Mouse (Mus musculus): ENCODE measurements around the gene Tet1. TPM values are rescaled to one million over a fixed set of nuclear protein-coding genes. Genes with fewer than 3 reads are reported as not detected.
A peak's percentile ranks its signal among the peaks of the same experiment; 100 is the strongest.

Tet1 gene
- polyA plus RNA-seq, 1 experiment from 2014 or later = 35.3 TPM

DNA sequence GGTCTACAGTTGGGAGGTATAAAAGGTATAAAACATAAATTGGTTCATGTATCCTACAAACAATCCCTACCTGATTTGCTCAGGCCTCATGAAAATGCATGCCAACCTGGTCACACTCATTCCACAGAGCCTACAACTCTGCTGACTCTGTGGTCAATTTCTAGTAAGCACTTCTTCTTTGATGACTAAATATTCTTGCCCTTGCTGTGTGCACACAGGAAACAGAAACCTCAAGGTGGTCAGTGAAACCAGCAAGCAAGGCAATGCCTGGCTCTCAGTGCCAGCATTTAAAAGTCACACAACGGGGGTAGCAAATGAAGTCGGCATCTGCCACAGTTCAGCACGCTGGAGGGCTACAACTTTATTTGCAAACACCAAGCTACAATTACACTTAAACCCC is 45.2 kb downstream of the Tet1 start:
- Histone ChIP-seq H3K4me1 (ENCODE audit: control insufficient read depth, insufficient read depth, low read length) (peaks cover 14% of the 10 kb centered on the region; the same call in 1 of the 2 replicates), H3K9me3 (ENCODE audit: control insufficient read depth, low read length) (peaks cover 4% of the 10 kb centered on the region; the same call in 1 of the 2 replicates), H3K36me3 (ENCODE audit: control insufficient read depth, insufficient read depth, low read length) (no peaks in the 10 kb centered on the region), H3K9ac (ENCODE audit: low read depth, low read length) (0 out of 2 replicates have a peak overlapping the region, but pooled peaks have one; percentile 12), H3K4me2 (replicated peaks; ENCODE audit: low read depth, low read length) (peak overlapping the region; percentile 90), H3K27ac (ENCODE audit: low read depth, low read length) (no peak overlapping the region; the same call in 1 of the 2 replicates), H3K4me3 (ENCODE audit: low read length) (peak overlapping the region; percentile 22; the same call in 1 of the 2 replicates), H3K27me3 (ENCODE audit: control insufficient read depth, insufficient read depth, low read length) (no peaks in the 10 kb centered on the region)
- whole genome bisulfite sequencing = 80% methylated on average over 3 of the region's 3 CpGs
- no peak for ATAC-seq (ENCODE audit: low FRiP score, low TSS enrichment)

DNA sequence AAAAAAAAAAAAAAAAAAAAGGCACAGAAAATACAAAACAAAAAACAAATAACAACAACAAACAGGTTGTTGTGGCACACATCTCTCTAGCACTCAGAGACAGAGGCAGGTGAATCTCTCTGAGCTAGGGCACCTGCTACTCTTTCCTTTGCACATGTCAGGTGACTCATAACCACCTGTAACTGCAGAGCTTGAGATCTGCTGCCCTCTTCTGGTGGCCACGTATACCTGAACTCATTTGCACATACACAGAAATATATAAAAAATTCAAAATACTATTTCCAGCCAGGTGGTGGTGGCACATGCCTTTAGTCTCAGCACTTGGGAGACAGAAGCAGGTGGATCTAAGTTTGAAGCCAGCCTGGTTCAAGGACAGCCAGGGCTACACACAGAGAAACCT is 46.4 kb downstream of the Tet1 start:
- WGBS = 90% methylated on average over 1 of the region's 1 CpGs
- no peak for ATAC-seq (ENCODE audit: low FRiP score, low TSS enrichment)
- H3K27me3 ChIP-seq (ENCODE audit: control insufficient read depth, insufficient read depth, low read length) = no peaks in the 10 kb centered on the region
- H3K36me3 ChIP-seq (ENCODE audit: control insufficient read depth, insufficient read depth, low read length) = no peaks in the 10 kb centered on the region
- H3K27ac ChIP-seq (ENCODE audit: low read depth, low read length) = no peak overlapping the region
- H3K4me3 ChIP-seq (ENCODE audit: low read length) = no peak overlapping the region
- no peak overlapping the region for H3K9ac ChIP-seq (ENCODE audit: low read depth, low read length)
- peaks cover 4% of the 10 kb centered on the region; the same call in 1 of the 2 replicates for H3K9me3 ChIP-seq (ENCODE audit: control insufficient read depth, low read length)
- no peak overlapping the region for H3K4me2 ChIP-seq (replicated peaks; ENCODE audit: low read depth, low read length)
- H3K4me1 ChIP-seq (ENCODE audit: control insufficient read depth, insufficient read depth, low read length) = peaks cover 14% of the 10 kb centered on the region; the same call in 1 of the 2 replicates

- no peak for ATAC-seq (ENCODE audit: low FRiP score, low TSS enrichment)
- no peak overlapping the region for H3K9ac ChIP-seq (ENCODE audit: low read depth, low read length)
- H3K4me1 ChIP-seq (ENCODE audit: control insufficient read depth, insufficient read depth, low read length) = peaks cover 7% of the 10 kb centered on the region; the same call in 1 of the 2 replicates
- no peaks in the 10 kb centered on the region for H3K27me3 ChIP-seq (ENCODE audit: control insufficient read depth, insufficient read depth, low read length)
- H3K27ac ChIP-seq (ENCODE audit: low read depth, low read length) = no peak overlapping the region
- no peak overlapping the region for H3K4me2 ChIP-seq (replicated peaks; ENCODE audit: low read depth, low read length)
- peaks cover 4% of the 10 kb centered on the region; the same call in 1 of the 2 replicates for H3K9me3 ChIP-seq (ENCODE audit: control insufficient read depth, low read length)
- no peak overlapping the region for H3K4me3 ChIP-seq (ENCODE audit: low read length)
- H3K36me3 ChIP-seq (ENCODE audit: control insufficient read depth, insufficient read depth, low read length) = no peaks in the 10 kb centered on the region
- WGBS = 93% methylated on average over 5 of the region's 5 CpGs
Observed at GRCm38 (mm10) chr10:62858967-62859366, 49.8 kb downstream of the Tet1 start.

GRCm38 (mm10) chr10:62856690-62857290 is 52.0 kb downstream of the Tet1 start:
- ATAC-seq (ENCODE audit: low FRiP score, low TSS enrichment) = no peak
- Histone ChIP-seq H3K27me3 (ENCODE audit: control insufficient read depth, insufficient read depth, low read length) (no peaks in the 10 kb centered on the region), H3K9me3 (ENCODE audit: control insufficient read depth, low read length) (no peaks in the 10 kb centered on the region), H3K36me3 (ENCODE audit: control insufficient read depth, insufficient read depth, low read length) (no peaks in the 10 kb centered on the region), H3K27ac (ENCODE audit: low read depth, low read length) (no peak overlapping the region), H3K4me3 (ENCODE audit: low read length) (no peak overlapping the region), H3K4me1 (ENCODE audit: control insufficient read depth, insufficient read depth, low read length) (peaks cover 3% of the 10 kb centered on the region; the same call in 1 of the 2 replicates), H3K4me2 (replicated peaks; ENCODE audit: low read depth, low read length) (no peak overlapping the region), H3K9ac (ENCODE audit: low read depth, low read length) (no peak overlapping the region)
- 69% methylated on average over 10 of the region's 10 CpGs for WGBS

DNA sequence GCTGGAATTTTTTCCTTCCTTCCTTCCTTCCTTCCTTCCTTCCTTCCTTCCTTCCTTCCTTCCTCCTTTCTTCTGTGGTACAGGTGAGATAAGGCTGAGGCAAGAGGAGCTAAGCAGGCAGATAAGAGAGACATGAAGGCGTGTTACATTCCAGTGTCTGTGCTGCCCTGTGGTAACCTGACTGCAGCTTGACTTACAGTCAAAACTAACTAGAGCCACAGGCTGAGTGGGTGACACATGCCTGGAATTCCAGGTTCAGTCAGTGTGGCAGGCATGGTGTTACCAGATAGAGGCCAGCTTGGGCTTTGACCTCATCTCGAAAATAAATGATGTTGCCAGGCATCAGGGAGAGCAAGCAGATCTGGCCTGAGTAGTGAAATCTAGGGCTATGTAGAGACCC is 53.8 kb downstream of the Tet1 start:
- Histone ChIP-seq H3K4me2 (replicated peaks; ENCODE audit: low read depth, low read length) (no peak overlapping the region), H3K4me1 (ENCODE audit: control insufficient read depth, insufficient read depth, low read length) (peaks cover 3% of the 10 kb centered on the region; the same call in 1 of the 2 replicates), H3K27me3 (ENCODE audit: control insufficient read depth, insufficient read depth, low read length) (no peaks in the 10 kb centered on the region), H3K27ac (ENCODE audit: low read depth, low read length) (no peak overlapping the region), H3K36me3 (ENCODE audit: control insufficient read depth, insufficient read depth, low read length) (no peaks in the 10 kb centered on the region), H3K4me3 (ENCODE audit: low read length) (no peak overlapping the region), H3K9me3 (ENCODE audit: control insufficient read depth, low read length) (no peaks in the 10 kb centered on the region), H3K9ac (ENCODE audit: low read depth, low read length) (no peak overlapping the region)
- ATAC-seq (ENCODE audit: low FRiP score, low TSS enrichment) = 0 out of 2 replicates have a peak, but pooled peaks have one; percentile 24
- 52% methylated on average over 2 of the region's 2 CpGs for WGBS

GRCm38 (mm10) chr10:62854581-62854980 is 54.2 kb downstream of the Tet1 start:
- H3K4me1 ChIP-seq (ENCODE audit: control insufficient read depth, insufficient read depth, low read length) = peaks cover 3% of the 10 kb centered on the region; the same call in 1 of the 2 replicates
- H3K27ac ChIP-seq (ENCODE audit: low read depth, low read length) = no peak overlapping the region
- H3K4me3 ChIP-seq (ENCODE audit: low read length) = no peak overlapping the region
- no peak for ATAC-seq (ENCODE audit: low FRiP score, low TSS enrichment)
- H3K27me3 ChIP-seq (ENCODE audit: control insufficient read depth, insufficient read depth, low read length) = no peaks in the 10 kb centered on the region
- no peaks in the 10 kb centered on the region for H3K9me3 ChIP-seq (ENCODE audit: control insufficient read depth, low read length)
- no peak overlapping the region for H3K9ac ChIP-seq (ENCODE audit: low read depth, low read length)
- WGBS = 64% methylated on average over 4 of the region's 4 CpGs
- H3K36me3 ChIP-seq (ENCODE audit: control insufficient read depth, insufficient read depth, low read length) = no peaks in the 10 kb centered on the region
- H3K4me2 ChIP-seq (replicated peaks; ENCODE audit: low read depth, low read length) = no peak overlapping the region

- no peaks in the 10 kb centered on the region for H3K27me3 ChIP-seq (ENCODE audit: control insufficient read depth, insufficient read depth, low read length)
- H3K4me1 ChIP-seq (ENCODE audit: control insufficient read depth, insufficient read depth, low read length) = peaks cover 3% of the 10 kb centered on the region; the same call in 1 of the 2 replicates
- H3K4me2 ChIP-seq (replicated peaks; ENCODE audit: low read depth, low read length) = no peak overlapping the region
- no peak overlapping the region for H3K27ac ChIP-seq (ENCODE audit: low read depth, low read length)
- H3K9ac ChIP-seq (ENCODE audit: low read depth, low read length) = no peak overlapping the region
- no peaks in the 10 kb centered on the region for H3K36me3 ChIP-seq (ENCODE audit: control insufficient read depth, insufficient read depth, low read length)
- H3K9me3 ChIP-seq (ENCODE audit: control insufficient read depth, low read length) = no peaks in the 10 kb centered on the region
- 82% methylated on average over 7 of the region's 7 CpGs for WGBS
- ATAC-seq (ENCODE audit: low FRiP score, low TSS enrichment) = no peak
- H3K4me3 ChIP-seq (ENCODE audit: low read length) = no peak overlapping the region
Observed at GRCm38 (mm10) chr10:62851578-62851977, 57.2 kb downstream of the Tet1 start.

DNA sequence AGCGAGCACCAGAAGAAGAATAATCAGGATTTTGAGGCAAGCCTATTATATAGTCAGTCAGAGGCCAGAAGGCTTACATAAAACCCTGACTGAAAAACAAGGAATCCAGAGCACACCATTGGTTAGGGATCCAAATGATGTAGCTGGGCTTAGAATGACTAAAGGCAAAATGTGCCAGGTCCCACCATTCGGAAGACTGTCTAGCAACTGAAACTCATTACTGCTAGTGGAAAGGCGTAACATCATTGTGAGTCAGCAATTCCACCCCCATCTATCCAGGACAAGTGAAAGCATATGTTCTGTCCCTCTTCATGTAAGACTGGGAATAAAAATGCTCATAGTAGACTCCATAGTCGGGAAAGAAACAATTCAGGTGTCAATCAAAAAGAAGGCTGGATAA is 57.8 kb downstream of the Tet1 start:
- Histone ChIP-seq H3K4me1 (ENCODE audit: control insufficient read depth, insufficient read depth, low read length) (peaks cover 3% of the 10 kb centered on the region; the same call in 1 of the 2 replicates), H3K4me3 (ENCODE audit: low read length) (no peak overlapping the region), H3K9ac (ENCODE audit: low read depth, low read length) (no peak overlapping the region), H3K36me3 (ENCODE audit: control insufficient read depth, insufficient read depth, low read length) (no peaks in the 10 kb centered on the region), H3K27me3 (ENCODE audit: control insufficient read depth, insufficient read depth, low read length) (no peaks in the 10 kb centered on the region), H3K9me3 (ENCODE audit: control insufficient read depth, low read length) (no peaks in the 10 kb centered on the region), H3K4me2 (replicated peaks; ENCODE audit: low read depth, low read length) (no peak overlapping the region), H3K27ac (ENCODE audit: low read depth, low read length) (no peak overlapping the region)
- WGBS = 73% methylated on average over 4 of the region's 4 CpGs
- ATAC-seq (ENCODE audit: low FRiP score, low TSS enrichment) = no peak

DNA sequence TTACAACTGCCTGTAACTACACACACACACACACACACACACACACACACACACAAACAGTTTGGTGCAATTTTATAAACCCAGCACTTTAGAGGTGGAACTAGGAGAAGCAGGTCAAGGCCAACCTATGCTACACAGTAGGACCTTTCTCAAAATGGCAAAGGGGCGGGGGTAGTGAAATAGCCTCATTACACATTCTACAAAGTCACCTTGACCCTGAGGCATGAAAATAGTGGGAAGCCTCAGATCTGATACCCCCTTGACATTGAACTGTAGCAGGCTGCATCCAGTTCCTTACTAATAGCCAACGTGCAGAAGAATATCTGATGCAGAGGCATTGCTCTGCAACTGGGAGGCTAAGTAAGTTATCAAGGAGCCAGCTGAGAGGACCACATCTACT is 60.0 kb downstream of the Tet1 start:
- WGBS = 83% methylated on average over 2 of the region's 2 CpGs

More for the DNA sequence above, 60.0 kb downstream of the Tet1 start:
- no peaks in the 10 kb centered on the region for H3K9me3 ChIP-seq (ENCODE audit: control insufficient read depth, low read length)
- H3K36me3 ChIP-seq (ENCODE audit: control insufficient read depth, insufficient read depth, low read length) = no peaks in the 10 kb centered on the region
- H3K4me3 ChIP-seq (ENCODE audit: low read length) = no peak overlapping the region
- no peak overlapping the region for H3K4me2 ChIP-seq (replicated peaks; ENCODE audit: low read depth, low read length)
- H3K27me3 ChIP-seq (ENCODE audit: control insufficient read depth, insufficient read depth, low read length) = no peaks in the 10 kb centered on the region
- no peak overlapping the region for H3K9ac ChIP-seq (ENCODE audit: low read depth, low read length)
- ATAC-seq (ENCODE audit: low FRiP score, low TSS enrichment) = no peak
- no peak overlapping the region for H3K27ac ChIP-seq (ENCODE audit: low read depth, low read length)
- peaks cover 6% of the 10 kb centered on the region; the same call in 1 of the 2 replicates for H3K4me1 ChIP-seq (ENCODE audit: control insufficient read depth, insufficient read depth, low read length)
